Mouse (Mus musculus) bone marrow macrophage, adult 2 months (primary cell): Measurements from ENCODE around the gene Baiap2. TPM values are rescaled to one million over a fixed set of nuclear protein-coding genes. Genes with fewer than 3 reads are reported as not detected.

Experiments used
- H3K27ac ChIP-seq: 2 replicates; pipeline ENCODE4 v1.5.1; 2012; ENCODE audit warnings: low read depth, low read length; ENCODE audit not compliant: insufficient read depth
- H3K4me1 ChIP-seq: 2 replicates; pipeline ENCODE4 v1.6.1; 2012; ENCODE audit warnings: low read length; ENCODE audit not compliant: control insufficient read depth, insufficient read depth
- H3K4me3 ChIP-seq: 2 replicates; pipeline ENCODE4 v1.5.1; 2012; ENCODE audit warnings: mild to moderate bottlenecking, low read length, moderate library complexity; ENCODE audit not compliant: insufficient read depth
- CTCF ChIP-seq: IDR thresholded peaks from 2 replicates; pipeline ENCODE4 v1.5.1; 2012; ENCODE audit warnings: low read depth, mild to moderate bottlenecking, low read length, moderate library complexity
- POLR2A ChIP-seq: IDR thresholded peaks from 2 replicates; pipeline ENCODE4 v1.6.1; 2012; ENCODE audit warnings: mild to moderate bottlenecking, low read depth, low read length, borderline replicate concordance
- polyA plus RNA-seq: library from polyadenylated mRNA; stranded (reverse); fragments of >200 nt; gene quantifications from 2 replicates; pipeline ENCODE4 v1.2.4, GENCODE M21; 2012; ENCODE audit not compliant: missing spikeins, insufficient read depth, insufficient read length

Gene Baiap2
- polyA plus RNA-seq, 1 experiment, result 41.8 TPM

- Histone ChIP-seq H3K27ac (no peak overlapping the region), H3K4me3 (no peak overlapping the region), H3K4me1 (peaks cover 36% of the 10 kb centered on the region)
- TF ChIP-seq CTCF, result no peak
- TF ChIP-seq POLR2A, result no peak
Measured at GRCm38 (mm10) chr11:119988391-119988790, 45.8 kb downstream of the Baiap2 start.

- Histone ChIP-seq H3K4me3 (no peak overlapping the region), H3K4me1 (peaks cover 36% of the 10 kb centered on the region), H3K27ac (no peak overlapping the region)
- no peak for TF ChIP-seq CTCF
- TF ChIP-seq POLR2A, result no peak
Measured at GRCm38 (mm10) chr11:119989115-119989564, 46.6 kb downstream of the Baiap2 start.

- Histone ChIP-seq H3K27ac (no peak overlapping the region), H3K4me3 (peak overlapping the region; percentile 21; the same call in 1 of the 2 replicates), H3K4me1 (peaks cover 36% of the 10 kb centered on the region)
- no peak for TF ChIP-seq CTCF
- no peak for TF ChIP-seq POLR2A
Measured at GRCm38 (mm10) chr11:119990658-119991337, 48.2 kb downstream of the Baiap2 start.

GRCm38 (mm10) chr11:119991338-119991678, 48.7 kb downstream of the Baiap2 start:
- TF ChIP-seq POLR2A (no peak), CTCF (peak; percentile 72)
- Histone ChIP-seq H3K4me3 (peak overlapping the region; percentile 21; the same call in 1 of the 2 replicates), H3K4me1 (peaks cover 36% of the 10 kb centered on the region), H3K27ac (no peak overlapping the region)

- TF ChIP-seq POLR2A, result no peak
- TF ChIP-seq CTCF, result no peak
- H3K4me1 ChIP-seq, result no peaks in the 10 kb centered on the region
- no peak overlapping the region for H3K4me3 ChIP-seq
- no peak overlapping the region for H3K27ac ChIP-seq
Measured at GRCm38 (mm10) chr11:119997351-119997750, 54.8 kb downstream of the Baiap2 start.

- no peak for TF ChIP-seq POLR2A
- no peak for TF ChIP-seq CTCF
Measured at GRCm38 (mm10) chr11:120002041-120002440, 59.5 kb downstream of the Baiap2 start.

GRCm38 (mm10) chr11:120002634-120003220, 60.2 kb downstream of the Baiap2 start:
- H3K4me3 ChIP-seq, result no peak overlapping the region
- H3K27ac ChIP-seq, result no peak overlapping the region
- TF ChIP-seq POLR2A, result no peak
- no peaks in the 10 kb centered on the region for H3K4me1 ChIP-seq

More at GRCm38 (mm10) chr11:120002041-120002440, 59.5 kb downstream of the Baiap2 start:
- H3K4me3 ChIP-seq, result no peak overlapping the region
- H3K27ac ChIP-seq, result no peak overlapping the region
- H3K4me1 ChIP-seq, result no peaks in the 10 kb centered on the region

- no peak overlapping the region for H3K27ac ChIP-seq
- TF ChIP-seq POLR2A (no peak), CTCF (no peak)
- no peak overlapping the region for H3K4me3 ChIP-seq
- no peaks in the 10 kb centered on the region for H3K4me1 ChIP-seq
Measured at GRCm38 (mm10) chr11:120005434-120006317, 63.1 kb downstream of the Baiap2 start.

GRCm38 (mm10) chr11:120007496-120008080, 65.0 kb downstream of the Baiap2 start:
- no peaks in the 10 kb centered on the region for H3K4me1 ChIP-seq
- TF ChIP-seq CTCF, result no peak
- no peak for TF ChIP-seq POLR2A
- no peak overlapping the region for H3K27ac ChIP-seq
- H3K4me3 ChIP-seq, result no peak overlapping the region
